Comparison of ENCODE assay signal across 8 mouse cellular contexts in genomic region chr7:141413331-141413730, GRCm38 (mm10). TPM values are rescaled to one million over a fixed set of nuclear protein-coding genes. Genes with fewer than 3 reads are reported as not detected.
DNase-seq lines count a peak whose midpoint lies in the region; ATAC-seq and TF ChIP-seq lines count a peak whose summit lies in the region.

No protein-coding gene starts in this region.

- no peak for TF ChIP-seq EP300 in MEL (IDR thresholded peaks at IDR 0.05; ENCODE audit: low read depth in 1 of 2, low read length in 2 of 2)

- ATAC-seq in heart, embryonic 14.5 days (ENCODE audit: insufficient number of reproducible peaks, insufficient read depth, low FRiP score, low read depth): 0 out of 2 replicates have a peak, but pooled peaks have one; percentile 1
- ATAC-seq in erythroblast, adult 5-6 weeks (replicated peaks; ENCODE audit: low FRiP score, poor library complexity, severe bottlenecking): peak; percentile 9; the same call in 1 of the 2 replicates
- ATAC-seq in limb, embryonic 12.5 days (ENCODE audit: insufficient number of reproducible peaks, insufficient read depth, low FRiP score, low TSS enrichment, low read depth): peak; percentile 5; the same call in 1 of the 2 replicates
- ATAC-seq in stomach, embryonic 15.5 days (ENCODE audit: insufficient read depth, low FRiP score, low read depth): peak; percentile 7; the same call in 1 of the 2 replicates

- no peak for TF ChIP-seq POLR2A in MEL (IDR thresholded peaks at IDR 0.05; ENCODE audit: control insufficient read depth in 1 of 2, insufficient read depth in 1 of 2, low read depth in 1 of 2, low read length in 2 of 2, poor library complexity in 1 of 2)

- TF ChIP-seq CTCF in MEL (IDR thresholded peaks at IDR 0.05 in 2 of 3, conservative IDR thresholded peaks at IDR 0.05 in 1 of 3; ENCODE audit: control insufficient read depth in 1 of 3, insufficient read depth in 1 of 3, low read depth in 2 of 3, low read length in 3 of 3, poor library complexity in 1 of 3, severe bottlenecking in 1 of 3): no peak

- no peaks in the 10 kb centered on the region for H3K27me3 ChIP-seq in heart, embryonic 14.5 days (ENCODE audit: control insufficient read depth, insufficient read depth, low read length)
- H3K27me3 ChIP-seq in MEL (ENCODE audit: control insufficient read depth in 1 of 2, insufficient read depth in 2 of 2, low read length in 2 of 2): no peaks in the 10 kb centered on the region
- H3K27me3 ChIP-seq in limb, embryonic 12.5 days: 0 out of 2 replicates have a peak, but pooled peaks cover 3% of the 10 kb centered on the region
- H3K27me3 ChIP-seq in stomach, embryonic 15.5 days (replicated peaks): no peaks in the 10 kb centered on the region

- H3K27ac ChIP-seq in heart, embryonic 14.5 days (replicated peaks in 1 of 2; ENCODE audit: control insufficient read depth in 1 of 2, insufficient read depth in 1 of 2, low read depth in 2 of 2, low read length in 2 of 2): peak overlapping the region; percentile 76 to 80
- H3K27ac ChIP-seq in MEL (ENCODE audit: control insufficient read depth, low read depth, low read length): no peak overlapping the region
- peak overlapping the region; percentile 82 for H3K27ac ChIP-seq in limb, embryonic 12.5 days
- peak overlapping the region; percentile 73 for H3K27ac ChIP-seq in stomach, embryonic 15.5 days

- peaks cover 35% of the 10 kb centered on the region for H3K36me3 ChIP-seq in heart, embryonic 14.5 days (ENCODE audit: control insufficient read depth, insufficient read depth, low read length)
- H3K36me3 ChIP-seq in MEL (ENCODE audit: control insufficient read depth in 1 of 2, insufficient read depth in 2 of 2, low read length in 2 of 2): peaks cover 0 to 8% of the 10 kb centered on the region in 2 experiments; a peak in 3 of 4 replicates
- peaks cover 37% of the 10 kb centered on the region for H3K36me3 ChIP-seq in limb, embryonic 12.5 days
- H3K36me3 ChIP-seq in stomach, embryonic 15.5 days: peaks cover 14% of the 10 kb centered on the region

- DNase-seq in heart, adult 8-10 months (ENCODE audit: low spot score): no peak
- peak; percentile 50 for DNase-seq in MEL (ENCODE audit: low read depth, low spot score)
- DNase-seq in frontal cortex, postnatal 36 days (ENCODE audit: low spot score in 2 of 2): no peak
- no peak for DNase-seq in B cell, adult 2 months

- peak overlapping the region; percentile 94 for H3K4me2 ChIP-seq in heart, embryonic 14.5 days (ENCODE audit: low read length)
- H3K4me2 ChIP-seq in limb, embryonic 12.5 days: peak overlapping the region; percentile 92
- H3K4me2 ChIP-seq in stomach, embryonic 15.5 days: peak overlapping the region; percentile 69

- 6% methylated on average over 16 of the region's 16 CpGs for WGBS in heart, embryonic 14.5 days
- WGBS in limb, embryonic 12.5 days: 3% methylated on average over 16 of the region's 16 CpGs
- WGBS in stomach, embryonic 15.5 days: 3% methylated on average over 16 of the region's 16 CpGs

- no peak for TF ChIP-seq RAD21 in MEL (IDR thresholded peaks at IDR 0.05; ENCODE audit: low read depth, low read length)

- H3K79me2 ChIP-seq in MEL (ENCODE audit: control insufficient read depth, insufficient read depth, low read length, poor library complexity): peaks cover 4% of the 10 kb centered on the region; the same call in 1 of the 2 replicates

- no peaks in the 10 kb centered on the region for H3K9me3 ChIP-seq in heart, embryonic 14.5 days (ENCODE audit: control insufficient read depth, low read length)
- no peaks in the 10 kb centered on the region for H3K9me3 ChIP-seq in MEL (replicated peaks; ENCODE audit: insufficient read depth, low read length)
- H3K9me3 ChIP-seq in limb, embryonic 12.5 days: no peaks in the 10 kb centered on the region
- no peaks in the 10 kb centered on the region for H3K9me3 ChIP-seq in stomach, embryonic 15.5 days

- peaks cover 2 to 10% of the 10 kb centered on the region in 2 experiments; a peak in 3 of 4 replicates for H3K4me1 ChIP-seq in heart, embryonic 14.5 days (ENCODE audit: control insufficient read depth in 2 of 2, insufficient read depth in 2 of 2, low read length in 2 of 2)
- H3K4me1 ChIP-seq in MEL (ENCODE audit: control insufficient read depth in 1 of 2, insufficient read depth in 2 of 2, low read length in 2 of 2): peaks cover 2 to 15% of the 10 kb centered on the region in 2 experiments
- peaks cover 8% of the 10 kb centered on the region for H3K4me1 ChIP-seq in limb, embryonic 12.5 days (replicated peaks)
- H3K4me1 ChIP-seq in stomach, embryonic 15.5 days: peaks cover 16% of the 10 kb centered on the region

- peak overlapping the region; percentile 93 for H3K9ac ChIP-seq in heart, embryonic 14.5 days (ENCODE audit: low read length)
- peak overlapping the region; percentile 85 for H3K9ac ChIP-seq in MEL (ENCODE audit: control insufficient read depth, low read depth, low read length, poor library complexity, severe bottlenecking)
- H3K9ac ChIP-seq in limb, embryonic 12.5 days (replicated peaks): peak overlapping the region; percentile 86
- peak overlapping the region; percentile 48 for H3K9ac ChIP-seq in stomach, embryonic 15.5 days

- H3K4me3 ChIP-seq in heart, embryonic 14.5 days (ENCODE audit: control insufficient read depth in 1 of 2, insufficient read depth in 1 of 2, low read depth in 1 of 2, low read length in 2 of 2): peak overlapping the region; percentile 82 to 86
- peak overlapping the region; percentile 86 to 100 for H3K4me3 ChIP-seq in MEL (ENCODE audit: control insufficient read depth in 1 of 2, insufficient read depth in 1 of 2, low read depth in 2 of 2, low read length in 2 of 2)
- H3K4me3 ChIP-seq in limb, embryonic 12.5 days (replicated peaks): peak overlapping the region; percentile 80
- peak overlapping the region; percentile 65 for H3K4me3 ChIP-seq in stomach, embryonic 15.5 days (replicated peaks)

RNA-seq across cellular contexts. Expression of gene Gatd1, which starts 0.6 kb away (rescaled TPM):
- 25.6 and 30.2 TPM in 2 replicates for polyA plus RNA-seq in heart, embryonic 14.5 days (2014; fragmentation: Nextera tagmentation; extraction: Ambion mirVana)
- 10 to 100 TPM; 13.3 to 16.0 (median 14.8) TPM for total RNA-seq in heart, adult 8-10 months (2022)
- total RNA-seq in MEL (2012; rRNA removed): 21.0 and 21.6 TPM in 2 replicates
- 10 to 100 TPM in 1 of 2 experiments, not detected in 1; 35.9 TPM for polyA plus RNA-seq in MEL (2012; ENCODE audit: insufficient read depth in 1 of 2, insufficient read length in 2 of 2, low read depth in 1 of 2, low replicate concordance in 2 of 2, missing spikeins in 1 of 2)
- 6.3 and 9.2 TPM in 2 replicates for total RNA-seq in erythroblast, adult 5-6 weeks (2015; ENCODE audit: low replicate concordance)
- total RNA-seq in erythroblast, adult 5-6 weeks (2017; ENCODE audit: low replicate concordance): 4.9 and 6.0 TPM in 2 replicates
- 60.6 and 63.8 TPM in 2 replicates for polyA plus RNA-seq in limb, embryonic 12.5 days (2016; fragmentation: Nextera tagmentation; extraction: Ambion mirVana)
- polyA plus RNA-seq in stomach, embryonic 15.5 days (2015; fragmentation: Nextera tagmentation; extraction: Ambion mirVana): 51.1 and 53.0 TPM in 2 replicates

RNA-seq across cellular contexts. Expression of gene Cend1, which starts 16.0 kb away (rescaled TPM):
- 1.6 and 2.1 TPM in 2 replicates for polyA plus RNA-seq in heart, embryonic 14.5 days (2014; fragmentation: Nextera tagmentation; extraction: Ambion mirVana)
- total RNA-seq in heart, adult 8-10 months (2022): 1 to 10 TPM in 3 of 4 experiments, under 1 TPM in 1; 0.78 to 1.7 (median 1.4) TPM
- not detected in 2 replicates for total RNA-seq in MEL (2012; rRNA removed)
- not detected for polyA plus RNA-seq in MEL (2012; ENCODE audit: insufficient read depth in 1 of 2, insufficient read length in 2 of 2, low read depth in 1 of 2, low replicate concordance in 2 of 2, missing spikeins in 1 of 2)
- not detected in 2 replicates for total RNA-seq in erythroblast, adult 5-6 weeks (2015; ENCODE audit: low replicate concordance)
- total RNA-seq in erythroblast, adult 5-6 weeks (2017; ENCODE audit: low replicate concordance): not detected in 2 replicates
- 5.6 and 6.3 TPM in 2 replicates for polyA plus RNA-seq in limb, embryonic 12.5 days (2016; fragmentation: Nextera tagmentation; extraction: Ambion mirVana)
- 2.5 TPM in 2 replicates for polyA plus RNA-seq in stomach, embryonic 15.5 days (2015; fragmentation: Nextera tagmentation; extraction: Ambion mirVana)

RNA-seq across cellular contexts. Expression of gene Taldo1, which starts 21.3 kb away (rescaled TPM):
- 216 and 221 TPM in 2 replicates for polyA plus RNA-seq in heart, embryonic 14.5 days (2014; fragmentation: Nextera tagmentation; extraction: Ambion mirVana)
- 100 to 1,000 TPM; 107 to 115 (median 110) TPM for total RNA-seq in heart, adult 8-10 months (2022)
- total RNA-seq in MEL (2012; rRNA removed): 415 and 498 TPM in 2 replicates
- polyA plus RNA-seq in MEL (2012; ENCODE audit: insufficient read depth in 1 of 2, insufficient read length in 2 of 2, low read depth in 1 of 2, low replicate concordance in 2 of 2, missing spikeins in 1 of 2): 100 to 1,000 TPM in 1 of 2 experiments, not detected in 1; 298 TPM
- 132 and 180 TPM in 2 replicates for total RNA-seq in erythroblast, adult 5-6 weeks (2015; ENCODE audit: low replicate concordance)
- 443 and 565 TPM in 2 replicates for total RNA-seq in erythroblast, adult 5-6 weeks (2017; ENCODE audit: low replicate concordance)
- polyA plus RNA-seq in limb, embryonic 12.5 days (2016; fragmentation: Nextera tagmentation; extraction: Ambion mirVana): 299 and 318 TPM in 2 replicates
- polyA plus RNA-seq in stomach, embryonic 15.5 days (2015; fragmentation: Nextera tagmentation; extraction: Ambion mirVana): 347 and 384 TPM in 2 replicates

RNA-seq across cellular contexts. Expression of gene Slc25a22, which starts 24.4 kb away (rescaled TPM):
- 13.0 and 13.3 TPM in 2 replicates for polyA plus RNA-seq in heart, embryonic 14.5 days (2014; fragmentation: Nextera tagmentation; extraction: Ambion mirVana)
- 10 to 100 TPM; 44.3 to 76.1 (median 66.5) TPM for total RNA-seq in heart, adult 8-10 months (2022)
- total RNA-seq in MEL (2012; rRNA removed): 17.7 and 23.8 TPM in 2 replicates
- polyA plus RNA-seq in MEL (2012; ENCODE audit: insufficient read depth in 1 of 2, insufficient read length in 2 of 2, low read depth in 1 of 2, low replicate concordance in 2 of 2, missing spikeins in 1 of 2): 10 to 100 TPM in 1 of 2 experiments, not detected in 1; 46.0 TPM
- total RNA-seq in erythroblast, adult 5-6 weeks (2015; ENCODE audit: low replicate concordance): 8.2 and 11.7 TPM in 2 replicates
- 3.2 and 10.0 TPM in 2 replicates for total RNA-seq in erythroblast, adult 5-6 weeks (2017; ENCODE audit: low replicate concordance)
- 33.1 and 38.3 TPM in 2 replicates for polyA plus RNA-seq in limb, embryonic 12.5 days (2016; fragmentation: Nextera tagmentation; extraction: Ambion mirVana)
- polyA plus RNA-seq in stomach, embryonic 15.5 days (2015; fragmentation: Nextera tagmentation; extraction: Ambion mirVana): 26.9 and 27.2 TPM in 2 replicates

RNA-seq across cellular contexts. Expression of gene Pidd1, which starts 30.5 kb away (rescaled TPM):
- 6.1 and 7.1 TPM in 2 replicates for polyA plus RNA-seq in heart, embryonic 14.5 days (2014; fragmentation: Nextera tagmentation; extraction: Ambion mirVana)
- under 1 TPM; 0.32 to 0.62 (median 0.44) TPM for total RNA-seq in heart, adult 8-10 months (2022)
- total RNA-seq in MEL (2012; rRNA removed): 5.0 and 6.4 TPM in 2 replicates
- 10 to 100 TPM in 1 of 2 experiments, not detected in 1; 27.2 TPM for polyA plus RNA-seq in MEL (2012; ENCODE audit: insufficient read depth in 1 of 2, insufficient read length in 2 of 2, low read depth in 1 of 2, low replicate concordance in 2 of 2, missing spikeins in 1 of 2)
- 12.7 and 17.9 TPM in 2 replicates for total RNA-seq in erythroblast, adult 5-6 weeks (2015; ENCODE audit: low replicate concordance)
- total RNA-seq in erythroblast, adult 5-6 weeks (2017; ENCODE audit: low replicate concordance): 7.3 and 9.8 TPM in 2 replicates
- polyA plus RNA-seq in limb, embryonic 12.5 days (2016; fragmentation: Nextera tagmentation; extraction: Ambion mirVana): 16.4 and 19.2 TPM in 2 replicates
- polyA plus RNA-seq in stomach, embryonic 15.5 days (2015; fragmentation: Nextera tagmentation; extraction: Ambion mirVana): 8.5 and 8.6 TPM in 2 replicates
